Mouse (Mus musculus) erythroblast, embryonic 14.5 days (primary cell): Measurements from ENCODE around the gene Tceanc.

Experiments used
- GATA1 ChIP-seq: IDR thresholded peaks from 2 replicates; pipeline ENCODE4 v1.6.1; 2012; ENCODE audit warnings: low read length, inconsistent platforms, mixed read lengths
- TAL1 ChIP-seq: IDR thresholded peaks from 3 replicates; pipeline ENCODE4 v1.6.1; 2012; ENCODE audit warnings: low read length, inconsistent platforms, mixed read lengths

DNA sequence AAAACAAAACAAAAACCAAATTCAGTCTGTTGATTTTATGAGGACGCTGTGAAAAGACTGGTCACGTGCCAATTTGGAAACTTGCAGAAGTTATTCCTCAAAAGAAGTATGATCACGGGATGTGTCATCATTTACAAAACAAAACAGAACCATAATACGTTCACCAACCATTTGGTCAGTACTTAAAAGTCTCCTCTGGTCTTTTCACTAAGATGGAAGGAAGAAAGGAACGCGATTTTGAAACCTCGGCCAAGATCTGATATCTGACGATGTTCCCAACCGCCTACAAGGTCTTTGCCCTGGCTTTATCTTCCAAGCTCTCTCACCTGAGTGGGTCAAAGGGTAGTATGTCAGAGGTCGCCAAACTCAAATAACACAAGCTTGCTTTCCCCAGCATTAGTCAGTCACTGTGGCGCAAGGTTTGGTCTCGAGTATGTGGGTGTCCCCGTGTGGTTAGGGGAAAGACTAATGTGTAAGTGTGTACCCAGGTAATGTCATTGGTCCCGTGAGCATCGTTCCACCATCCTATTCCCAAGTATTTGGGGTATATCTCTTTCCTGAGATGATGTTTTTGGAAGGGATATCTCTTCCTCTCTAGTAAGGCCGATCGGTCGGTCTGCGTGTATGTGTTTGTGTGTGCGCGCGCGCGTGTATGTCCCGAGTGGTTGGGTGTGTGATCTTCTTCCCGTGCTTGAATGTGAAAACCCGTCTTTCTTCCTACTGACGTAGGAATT is 39.6 kb downstream of the Tceanc start:
- peak; percentile 14; the same call in 1 of the 2 replicates for TF ChIP-seq GATA1
- no peak for TF ChIP-seq TAL1
